Mouse (Mus musculus): ENCODE data around the gene Mif. TPM values are rescaled to one million over a fixed set of nuclear protein-coding genes. Genes with fewer than 3 reads are reported as not detected.

The Mif gene
- total and polyA plus RNA-seq, 3 experiments: 1,217 to 2,151 (median 2,072) TPM

- Histone ChIP-seq H3K9me3 (replicated peaks; ENCODE audit: low read length) (peaks cover 33% of the 10 kb centered on the region), H3K4me3 (replicated peaks in 1 of 3; ENCODE audit: low read depth in 2 of 3, low read length in 2 of 3, poor library complexity in 1 of 3) (no peak overlapping the region), H3K4me2 (ENCODE audit: insufficient read depth, low read depth, poor library complexity, severe bottlenecking) (no peak overlapping the region), H3K4me1 (ENCODE audit: control insufficient read depth in 1 of 2, insufficient read depth in 2 of 2) (peaks cover 3 to 54% of the 10 kb centered on the region in 2 experiments; a peak in 2 of 4 replicates), H3K36me3 (replicated peaks in 1 of 2; ENCODE audit: control insufficient read depth in 1 of 2, insufficient read depth in 1 of 2, low read length in 1 of 2) (peaks cover 0 to 12% of the 10 kb centered on the region in 2 experiments), H3K27me3 (replicated peaks) (no peaks in the 10 kb centered on the region), H3K27ac (ENCODE audit: insufficient read depth, low read depth) (no peak overlapping the region), H3K79me2 (replicated peaks; ENCODE audit: control insufficient read depth, extremely low read depth, insufficient read depth, poor library complexity, severe bottlenecking) (no peaks in the 10 kb centered on the region), H3K9ac (ENCODE audit: insufficient read depth, low read depth) (no peak overlapping the region)
- no peak for TF ChIP-seq CTCF (conservative IDR thresholded peaks at IDR 0.05 in 1 of 2, IDR thresholded peaks at IDR 0.05 in 1 of 2; ENCODE audit: low read depth in 2 of 2, low read length in 2 of 2)
- in situ Hi-C loops (cut with MboI; ENCODE audit: low pct_ligation_motif_present, low pct_unique_long_range_greater_than_20kb, low sequenced_read_pairs) (loop anchor here (5.0 kb wide), 1 partner anchor 46 kb away; the partner anchor contains the start of genes Gm20441 and Gstt3), dilution Hi-C loops (cut with MboI; ENCODE audit: extremely low pct_ligation_motif_present, extremely low pct_unique_long_range_greater_than_20kb, low sequenced_read_pairs) (no loop called here)
- no peak for DNase-seq (ENCODE audit: extremely low read depth)
Observed at GRCm38 (mm10) chr10:75828500-75828931, 31.5 kb downstream of the Mif start.

- dilution Hi-C loops (cut with MboI; ENCODE audit: extremely low pct_ligation_motif_present, extremely low pct_unique_long_range_greater_than_20kb, low sequenced_read_pairs): no loop called here
Observed at GRCm38 (mm10) chr10:75827668-75828360, 32.2 kb downstream of the Mif start.

GRCm38 (mm10) chr10:75824530-75824929, 35.5 kb downstream of the Mif start:
- H3K4me1 ChIP-seq (ENCODE audit: control insufficient read depth in 1 of 2, insufficient read depth in 2 of 2): peaks cover 0 to 43% of the 10 kb centered on the region in 2 experiments; a peak in 2 of 4 replicates
- H3K79me2 ChIP-seq (replicated peaks; ENCODE audit: control insufficient read depth, extremely low read depth, insufficient read depth, poor library complexity, severe bottlenecking): no peaks in the 10 kb centered on the region
- peaks cover 0 to 11% of the 10 kb centered on the region in 2 experiments for H3K36me3 ChIP-seq (replicated peaks in 1 of 2; ENCODE audit: control insufficient read depth in 1 of 2, insufficient read depth in 1 of 2, low read length in 1 of 2)
- no peak overlapping the region for H3K4me2 ChIP-seq (ENCODE audit: insufficient read depth, low read depth, poor library complexity, severe bottlenecking)
- in situ Hi-C loops (cut with MboI; ENCODE audit: low pct_ligation_motif_present, low pct_unique_long_range_greater_than_20kb, low sequenced_read_pairs) (no loop called here), dilution Hi-C loops (cut with MboI; ENCODE audit: extremely low pct_ligation_motif_present, extremely low pct_unique_long_range_greater_than_20kb, low sequenced_read_pairs) (no loop called here)
- peaks cover 49% of the 10 kb centered on the region for H3K9me3 ChIP-seq (replicated peaks; ENCODE audit: low read length)
- H3K27ac ChIP-seq (ENCODE audit: insufficient read depth, low read depth): peak overlapping the region; percentile 93; the same call in 1 of the 2 replicates
- DNase-seq (ENCODE audit: extremely low read depth): peak; percentile 90
- H3K4me3 ChIP-seq (replicated peaks in 1 of 3; ENCODE audit: low read depth in 2 of 3, low read length in 2 of 3, poor library complexity in 1 of 3): no peak overlapping the region
- H3K9ac ChIP-seq (ENCODE audit: insufficient read depth, low read depth): no peak overlapping the region
- H3K27me3 ChIP-seq (replicated peaks): no peaks in the 10 kb centered on the region
- TF ChIP-seq SIN3A (IDR thresholded peaks at IDR 0.05; ENCODE audit: low read length) (peak; percentile 78; the same call in 1 of the 2 replicates), HCFC1 (IDR thresholded peaks at IDR 0.05; ENCODE audit: low read depth, low read length) (no peak), BHLHE40 (IDR thresholded peaks at IDR 0.05; ENCODE audit: low read depth, low read length) (peak; percentile 74), POLR2AphosphoS2 (IDR thresholded peaks at IDR 0.05; ENCODE audit: low read depth, low read length) (no peak), MXI1 (IDR thresholded peaks at IDR 0.05; ENCODE audit: low read depth, low read length) (no peak), JUND (conservative IDR thresholded peaks at IDR 0.05; ENCODE audit: low read depth, low read length) (peak; percentile 93), ZKSCAN1 (IDR thresholded peaks at IDR 0.05; ENCODE audit: borderline replicate concordance, low read depth, low read length) (no peak), USF1 (IDR thresholded peaks at IDR 0.05; ENCODE audit: low read depth, low read length) (no peak), PAX5 (IDR thresholded peaks at IDR 0.05; ENCODE audit: low read length) (no peak), KAT2A (IDR thresholded peaks at IDR 0.05; ENCODE audit: insufficient replicate concordance, low read length) (no peak), ETS1 (conservative IDR thresholded peaks at IDR 0.05; ENCODE audit: low read depth, low read length) (peak; percentile 58; the same call in 1 of the 2 replicates), RAD21 (IDR thresholded peaks at IDR 0.05; ENCODE audit: low read depth, low read length) (no peak; the same call in 1 of the 2 replicates), EP300 (IDR thresholded peaks at IDR 0.05; ENCODE audit: low read length) (peak; percentile 97), ZNF384 (IDR thresholded peaks at IDR 0.05; ENCODE audit: low read depth, low read length) (no peak), MYC (IDR thresholded peaks at IDR 0.05; ENCODE audit: low read depth, low read length) (0 out of 2 replicates have a peak, but pooled peaks have one; percentile 27), POLR2A (IDR thresholded peaks at IDR 0.05; ENCODE audit: low read depth, low read length) (no peak), MAZ (IDR thresholded peaks at IDR 0.05; ENCODE audit: low read depth, low read length) (no peak), ZMIZ1 (IDR thresholded peaks at IDR 0.05; ENCODE audit: low read depth, low read length) (no peak), TCF12 (IDR thresholded peaks at IDR 0.05; ENCODE audit: low read depth, low read length) (peak; percentile 96), SMC3 (IDR thresholded peaks at IDR 0.05; ENCODE audit: low read depth, low read length) (no peak; the same call in 1 of the 2 replicates), ZC3H11A (IDR thresholded peaks at IDR 0.05; ENCODE audit: low read depth, low read length) (no peak)

More at GRCm38 (mm10) chr10:75827668-75828360, 32.2 kb downstream of the Mif start:
- no peak overlapping the region for H3K4me3 ChIP-seq (replicated peaks in 1 of 3; ENCODE audit: low read depth in 2 of 3, low read length in 2 of 3, poor library complexity in 1 of 3)
- H3K27ac ChIP-seq (ENCODE audit: insufficient read depth, low read depth): no peak overlapping the region
- in situ Hi-C loops (cut with MboI; ENCODE audit: low pct_ligation_motif_present, low pct_unique_long_range_greater_than_20kb, low sequenced_read_pairs): loop anchor here (5.0 kb wide), 1 partner anchor 46 kb away; the partner anchor contains the start of genes Gm20441 and Gstt3
- no peaks in the 10 kb centered on the region for H3K79me2 ChIP-seq (replicated peaks; ENCODE audit: control insufficient read depth, extremely low read depth, insufficient read depth, poor library complexity, severe bottlenecking)
- H3K9ac ChIP-seq (ENCODE audit: insufficient read depth, low read depth): no peak overlapping the region
- peaks cover 0 to 12% of the 10 kb centered on the region in 2 experiments for H3K36me3 ChIP-seq (replicated peaks in 1 of 2; ENCODE audit: control insufficient read depth in 1 of 2, insufficient read depth in 1 of 2, low read length in 1 of 2)
- no peak for TF ChIP-seq POLR2A (IDR thresholded peaks at IDR 0.05; ENCODE audit: low read depth, low read length)
- no peak for TF ChIP-seq MAZ (IDR thresholded peaks at IDR 0.05; ENCODE audit: low read depth, low read length)
- no peak for TF ChIP-seq GABPA (IDR thresholded peaks at IDR 0.05; ENCODE audit: insufficient replicate concordance, low read depth, low read length)
- TF ChIP-seq ETS1 (conservative IDR thresholded peaks at IDR 0.05; ENCODE audit: low read depth, low read length): no peak
- no peak for TF ChIP-seq MEF2A (IDR thresholded peaks at IDR 0.05; ENCODE audit: borderline replicate concordance, low read depth, low read length)
- no peak for TF ChIP-seq MAFK (IDR thresholded peaks at IDR 0.05; ENCODE audit: insufficient replicate concordance, low read length)
- TF ChIP-seq MAX (IDR thresholded peaks at IDR 0.05; ENCODE audit: low read length): no peak
- TF ChIP-seq MYC (IDR thresholded peaks at IDR 0.05; ENCODE audit: low read depth, low read length): no peak
- H3K4me2 ChIP-seq (ENCODE audit: insufficient read depth, low read depth, poor library complexity, severe bottlenecking): no peak overlapping the region
- peaks cover 36% of the 10 kb centered on the region for H3K9me3 ChIP-seq (replicated peaks; ENCODE audit: low read length)
- no peak for DNase-seq (ENCODE audit: extremely low read depth)
- peaks cover 3 to 53% of the 10 kb centered on the region in 2 experiments; a peak in 2 of 4 replicates for H3K4me1 ChIP-seq (ENCODE audit: control insufficient read depth in 1 of 2, insufficient read depth in 2 of 2)
- no peaks in the 10 kb centered on the region for H3K27me3 ChIP-seq (replicated peaks)
